In the genomic region with DNA sequence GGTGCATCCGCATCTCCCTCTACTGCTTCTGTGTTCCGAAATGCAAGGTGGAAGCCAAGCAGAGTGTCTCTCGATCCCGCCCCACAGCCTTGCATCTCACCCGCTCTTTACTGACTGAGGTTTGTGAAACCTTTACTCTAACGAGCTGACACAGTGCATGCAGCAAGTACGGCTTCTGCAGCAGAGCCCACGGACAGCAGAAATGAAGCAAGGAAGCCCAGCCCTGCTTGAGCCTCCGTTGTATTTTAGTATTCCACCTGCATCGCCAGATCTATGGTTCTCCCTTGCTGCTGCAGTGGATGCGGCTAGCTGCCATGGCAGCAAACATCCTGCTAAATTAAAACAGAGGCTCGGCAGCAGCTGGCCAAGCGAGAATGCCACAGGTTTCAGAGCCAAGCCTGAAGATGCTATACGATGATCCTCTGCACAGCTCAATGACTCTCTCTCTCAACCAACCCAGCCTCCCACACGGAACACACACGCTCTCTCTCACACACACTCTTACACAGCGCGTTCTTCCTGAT, we compare ENCODE assay signal across 8 mouse cellular contexts.
DNase-seq lines count a peak whose midpoint lies in the region; ATAC-seq and TF ChIP-seq lines count a peak whose summit lies in the region.

No protein-coding gene starts in this region.

- H3K9me3 ChIP-seq in intestine, embryonic 14.5 days (ENCODE audit: control insufficient read depth, low read length), result no peaks in the 10 kb centered on the region
- no peaks in the 10 kb centered on the region for H3K9me3 ChIP-seq in intestine, postnatal 0 days (ENCODE audit: control insufficient read depth)
- no peaks in the 10 kb centered on the region for H3K9me3 ChIP-seq in embryonic facial prominence, embryonic 10.5 days
- H3K9me3 ChIP-seq in intestine, embryonic 16.5 days (ENCODE audit: control insufficient read depth, low read length), result no peaks in the 10 kb centered on the region
- H3K9me3 ChIP-seq in midbrain, embryonic 15.5 days, result no peaks in the 10 kb centered on the region
- H3K9me3 ChIP-seq in liver, embryonic 12.5 days (replicated peaks), result no peaks in the 10 kb centered on the region

- no peaks in the 10 kb centered on the region for H3K27me3 ChIP-seq in intestine, embryonic 14.5 days (replicated peaks; ENCODE audit: control insufficient read depth, insufficient read depth, low read length)
- no peaks in the 10 kb centered on the region for H3K27me3 ChIP-seq in intestine, postnatal 0 days (replicated peaks; ENCODE audit: control insufficient read depth, insufficient read depth, low read length)
- H3K27me3 ChIP-seq in embryonic facial prominence, embryonic 10.5 days (replicated peaks; ENCODE audit: low read depth, poor library complexity, severe bottlenecking), result peaks cover 14% of the 10 kb centered on the region; the same call in 1 of the 2 replicates
- H3K27me3 ChIP-seq in intestine, embryonic 16.5 days (replicated peaks; ENCODE audit: control insufficient read depth, insufficient read depth, low read length), result no peaks in the 10 kb centered on the region
- H3K27me3 ChIP-seq in midbrain, embryonic 15.5 days (replicated peaks), result no peaks in the 10 kb centered on the region
- H3K27me3 ChIP-seq in liver, embryonic 12.5 days (replicated peaks), result no peaks in the 10 kb centered on the region

- H3K9ac ChIP-seq in intestine, embryonic 14.5 days (ENCODE audit: low read length), result no peak overlapping the region
- H3K9ac ChIP-seq in intestine, postnatal 0 days (ENCODE audit: low read depth, low read length), result no peak overlapping the region
- H3K9ac ChIP-seq in intestine, embryonic 16.5 days (ENCODE audit: low read depth, low read length), result no peak overlapping the region
- H3K9ac ChIP-seq in midbrain, embryonic 15.5 days, result peak overlapping the region; percentile 52
- no peak overlapping the region for H3K9ac ChIP-seq in liver, embryonic 12.5 days

- 0 out of 2 replicates have a peak overlapping the region, but pooled peaks have one; percentile 9 for H3K4me2 ChIP-seq in intestine, embryonic 14.5 days (ENCODE audit: low read length)
- H3K4me2 ChIP-seq in intestine, postnatal 0 days (replicated peaks; ENCODE audit: low read depth), result no peak overlapping the region; the same call in 1 of the 2 replicates
- H3K4me2 ChIP-seq in intestine, embryonic 16.5 days (ENCODE audit: low read depth, low read length), result no peak overlapping the region
- H3K4me2 ChIP-seq in midbrain, embryonic 15.5 days, result peak overlapping the region; percentile 65
- H3K4me2 ChIP-seq in liver, embryonic 12.5 days, result no peak overlapping the region

- no peak overlapping the region for H3K27ac ChIP-seq in intestine, embryonic 14.5 days (ENCODE audit: low read depth)
- no peak overlapping the region for H3K27ac ChIP-seq in intestine, postnatal 0 days (ENCODE audit: low read depth, low read length)
- no peak overlapping the region for H3K27ac ChIP-seq in embryonic facial prominence, embryonic 10.5 days (replicated peaks)
- no peak overlapping the region for H3K27ac ChIP-seq in intestine, embryonic 16.5 days (ENCODE audit: low read length)
- H3K27ac ChIP-seq in midbrain, embryonic 15.5 days, result peak overlapping the region; percentile 90
- H3K27ac ChIP-seq in liver, embryonic 12.5 days, result no peak overlapping the region

- no peak for DNase-seq in intestine, embryonic 14.5 days (ENCODE audit: low spot score)
- peak; percentile 21 for DNase-seq in embryonic facial prominence, embryonic 10.5 days (ENCODE audit: low spot score)
- no peak for DNase-seq in thymus, postnatal 4 days
- DNase-seq in liver, result no peak

- no peak for ATAC-seq in intestine, embryonic 14.5 days (replicated peaks; ENCODE audit: low FRiP score, low TSS enrichment, low read depth)
- no peak for ATAC-seq in intestine, postnatal 0 days
- no peak for ATAC-seq in intestine, embryonic 16.5 days
- peak; percentile 86 for ATAC-seq in midbrain, embryonic 15.5 days (replicated peaks)
- ATAC-seq in liver, embryonic 12.5 days, result no peak

- no peaks in the 10 kb centered on the region; the same call in 1 of the 2 replicates for H3K4me1 ChIP-seq in intestine, embryonic 14.5 days (replicated peaks; ENCODE audit: control insufficient read depth, insufficient read depth, low read length)
- H3K4me1 ChIP-seq in intestine, postnatal 0 days (replicated peaks; ENCODE audit: control insufficient read depth, insufficient read depth, low read length), result no peaks in the 10 kb centered on the region
- peaks cover 17% of the 10 kb centered on the region for H3K4me1 ChIP-seq in embryonic facial prominence, embryonic 10.5 days
- H3K4me1 ChIP-seq in intestine, embryonic 16.5 days (ENCODE audit: control insufficient read depth, insufficient read depth, low read length), result no peaks in the 10 kb centered on the region
- 0 out of 2 replicates have a peak, but pooled peaks cover 7% of the 10 kb centered on the region for H3K4me1 ChIP-seq in midbrain, embryonic 15.5 days
- no peaks in the 10 kb centered on the region for H3K4me1 ChIP-seq in liver, embryonic 12.5 days

- no peak overlapping the region for H3K4me3 ChIP-seq in intestine, embryonic 14.5 days (ENCODE audit: low read depth, low read length)
- H3K4me3 ChIP-seq in intestine, postnatal 0 days (ENCODE audit: low read depth, low read length), result no peak overlapping the region
- H3K4me3 ChIP-seq in embryonic facial prominence, embryonic 10.5 days, result peak overlapping the region; percentile 49
- H3K4me3 ChIP-seq in intestine, embryonic 16.5 days (ENCODE audit: low read length), result peak overlapping the region; percentile 10; the same call in 1 of the 2 replicates
- H3K4me3 ChIP-seq in midbrain, embryonic 15.5 days, result peak overlapping the region; percentile 45
- H3K4me3 ChIP-seq in liver, embryonic 12.5 days, result no peak overlapping the region

- WGBS in intestine, embryonic 14.5 days, result 31% methylated on average over 18 of the region's 18 CpGs
- 42% methylated on average over 18 of the region's 18 CpGs for WGBS in intestine, postnatal 0 days
- 24% methylated on average over 18 of the region's 18 CpGs for WGBS in embryonic facial prominence, embryonic 10.5 days
- WGBS in intestine, embryonic 16.5 days, result 31% methylated on average over 18 of the region's 18 CpGs
- WGBS in midbrain, embryonic 15.5 days, result 7% methylated on average over 18 of the region's 18 CpGs
- 45% methylated on average over 18 of the region's 18 CpGs for WGBS in liver, embryonic 12.5 days (ENCODE audit: insufficient replicate concordance)

- TF ChIP-seq CTCF in intestine, postnatal 0 days (IDR thresholded peaks at IDR 0.05; ENCODE audit: low read depth), result no peak

- H3K36me3 ChIP-seq in intestine, embryonic 14.5 days (ENCODE audit: control insufficient read depth, insufficient read depth, low read length), result no peaks in the 10 kb centered on the region
- H3K36me3 ChIP-seq in intestine, postnatal 0 days (ENCODE audit: control insufficient read depth, insufficient read depth), result no peaks in the 10 kb centered on the region
- no peaks in the 10 kb centered on the region for H3K36me3 ChIP-seq in embryonic facial prominence, embryonic 10.5 days (replicated peaks)
- H3K36me3 ChIP-seq in intestine, embryonic 16.5 days (ENCODE audit: control insufficient read depth, insufficient read depth, low read length), result no peaks in the 10 kb centered on the region
- H3K36me3 ChIP-seq in midbrain, embryonic 15.5 days (replicated peaks), result no peaks in the 10 kb centered on the region
- no peaks in the 10 kb centered on the region for H3K36me3 ChIP-seq in liver, embryonic 12.5 days

Comparison
In these comparisons a context has a peak if more than half of its experiments do, and no peak if none do; other contexts are left out.
1. H3K4me2 ChIP-seq: peak in intestine, embryonic 14.5 days (single experiment) and midbrain, embryonic 15.5 days (single experiment); none in intestine, postnatal 0 days (single experiment), intestine, embryonic 16.5 days (single experiment) and liver, embryonic 12.5 days (single experiment).
2. H3K4me3 ChIP-seq: peak in embryonic facial prominence, embryonic 10.5 days (single experiment), intestine, embryonic 16.5 days (single experiment) and midbrain, embryonic 15.5 days (single experiment); none in intestine, embryonic 14.5 days (single experiment), intestine, postnatal 0 days (single experiment) and liver, embryonic 12.5 days (single experiment).